Mouse (Mus musculus) cerebellum, adult 2 months (tissue): ENCODE measurements around the gene Ttc30a1. TPM values are rescaled to one million over a fixed set of nuclear protein-coding genes. Genes with fewer than 3 reads are reported as not detected.
A peak's percentile ranks its signal among the peaks of the same experiment; 100 is the strongest.

Source experiments
- DNase-seq, 2 experiments: peaks; one replicate each; pipeline ENCODE4 v3.0.0; 2021
- H3K27ac ChIP-seq: fragments of 200-500 bp; 2 replicates; pipeline ENCODE4 v1.5.1; 2012; ENCODE audit warnings: low read length, control low read depth, inconsistent platforms; ENCODE audit not compliant: insufficient read depth
- H3K27me3 ChIP-seq: fragments of 200-500 bp; 2 replicates; pipeline ENCODE4 v1.6.1; 2012; ENCODE audit warnings: inconsistent platforms, mild to moderate bottlenecking, low read length, moderate library complexity; ENCODE audit not compliant: control insufficient read depth, insufficient read depth
- H3K4me1 ChIP-seq: fragments of 200-500 bp; 2 replicates; pipeline ENCODE4 v1.6.1; 2011; ENCODE audit warnings: low read length; ENCODE audit not compliant: control insufficient read depth, insufficient read depth
- H3K4me3 ChIP-seq: fragments of 200-500 bp; replicated peaks from 2 replicates; pipeline ENCODE3; 2011; ENCODE audit warnings: mild to moderate bottlenecking, low read depth, low read length, control low read depth; ENCODE audit not compliant: insufficient read depth
- CTCF ChIP-seq: fragments of 200-500 bp; IDR thresholded peaks from 2 replicates; pipeline ENCODE4 v1.5.1; 2011; ENCODE audit warnings: low read depth, mild to moderate bottlenecking, control low read depth, low read length, moderate library complexity, borderline replicate concordance; ENCODE audit not compliant: insufficient read depth
- POLR2A ChIP-seq: fragments of 200-500 bp; IDR thresholded peaks from 2 replicates; pipeline ENCODE4 v1.6.1; 2011; ENCODE audit warnings: low read length, control low read depth, borderline replicate concordance; ENCODE audit not compliant: insufficient read depth
- WGBS: fragments of 180-500 bp; shearing (Covaris S2); methylation state at CpG from one replicate; pipeline ENCODE4 v1.1.7; 2018; 5-methylcytosine and 5-hydroxymethylcytosine counted together
- polyA plus RNA-seq: library from polyadenylated mRNA; depleted of rRNA; stranded (reverse); fragments of >200 nt; gene quantifications from 2 replicates; pipeline ENCODE4 v1.2.3, GENCODE M21; 2012

Gene Ttc30a1
- polyA plus RNA-seq, 1 experiment = 3.3 TPM

DNA sequence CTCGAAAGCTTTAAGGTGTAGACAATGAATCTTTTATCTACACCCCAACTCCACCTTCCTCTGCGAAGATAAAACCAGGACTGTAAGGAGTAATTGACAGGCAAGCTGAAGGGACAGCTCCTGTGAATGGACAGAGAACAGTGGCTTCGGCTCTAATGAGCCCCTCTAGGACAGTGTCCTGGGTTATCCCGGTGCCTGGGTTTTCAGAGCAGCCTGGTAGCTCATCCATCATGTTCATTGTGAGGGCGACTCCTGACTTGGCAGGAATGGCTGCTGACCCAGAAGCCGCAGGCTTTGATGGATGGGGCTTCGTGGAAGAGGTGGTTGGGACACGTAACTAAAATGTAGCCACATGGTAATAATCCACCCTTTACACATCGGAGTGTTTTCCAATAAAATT, 21.1 kb upstream of the Ttc30a1 start:
- 90% methylated on average over 9 of the region's 9 CpGs for WGBS
- no peak for DNase-seq
- H3K4me3 ChIP-seq = no peak overlapping the region
- TF ChIP-seq CTCF (no peak), POLR2A (no peak)
- H3K27ac ChIP-seq = no peak overlapping the region
- no peaks in the 10 kb centered on the region for H3K27me3 ChIP-seq
- peaks cover 4% of the 10 kb centered on the region for H3K4me1 ChIP-seq

- H3K27me3 ChIP-seq = no peaks in the 10 kb centered on the region
- DNase-seq = peak; percentile 30 to 49
- no peak overlapping the region for H3K4me3 ChIP-seq
- 50% methylated on average over 8 of the region's 8 CpGs for WGBS
- peaks cover 8% of the 10 kb centered on the region for H3K4me1 ChIP-seq
- TF ChIP-seq POLR2A = no peak
- TF ChIP-seq CTCF = peak; percentile 72
- H3K27ac ChIP-seq = no peak overlapping the region
These were observed 19.6 kb upstream of the Ttc30a1 start for GRCm38 (mm10) chr2:76001392-76001791.

GRCm38 (mm10) chr2:75999636-76000035, 17.9 kb upstream of the Ttc30a1 start:
- 79% methylated on average over 12 of the region's 12 CpGs for WGBS
- Histone ChIP-seq H3K4me1 (peaks cover 8% of the 10 kb centered on the region), H3K27ac (no peak overlapping the region), H3K4me3 (no peak overlapping the region), H3K27me3 (no peaks in the 10 kb centered on the region)
- DNase-seq = no peak
- TF ChIP-seq POLR2A = no peak
- TF ChIP-seq CTCF = no peak

- peak; percentile 42 to 69 for DNase-seq
- Histone ChIP-seq H3K27me3 (no peaks in the 10 kb centered on the region), H3K4me3 (no peak overlapping the region), H3K4me1 (peaks cover 8% of the 10 kb centered on the region), H3K27ac (no peak overlapping the region)
- TF ChIP-seq CTCF (no peak), POLR2A (no peak)
- 8% methylated on average over 8 of the region's 8 CpGs for WGBS
These were observed 16.9 kb upstream of the Ttc30a1 start for GRCm38 (mm10) chr2:75998692-75999091.

DNA sequence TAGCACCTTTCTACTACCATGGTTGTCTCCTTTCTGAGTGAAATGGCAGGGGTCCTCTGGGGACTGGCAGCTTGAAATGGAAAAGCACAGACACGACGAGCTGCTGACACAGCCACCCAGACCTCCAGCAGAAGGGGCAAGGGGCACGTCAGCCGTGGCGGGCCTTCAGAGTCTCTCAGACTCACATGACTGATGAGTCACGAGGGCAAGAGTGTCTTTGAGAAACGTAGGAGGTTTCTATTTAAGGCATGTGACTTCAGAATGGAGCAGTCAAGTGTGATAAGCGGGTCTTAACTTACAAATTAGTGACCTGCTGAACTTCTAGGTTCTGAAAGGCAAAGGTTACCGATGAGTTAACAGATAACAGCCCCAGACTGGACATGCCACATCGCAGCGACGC, 16.0 kb upstream of the Ttc30a1 start:
- WGBS = 85% methylated on average over 12 of the region's 12 CpGs
- no peaks in the 10 kb centered on the region for H3K27me3 ChIP-seq

GRCm38 (mm10) chr2:75994841-75995240, 13.1 kb upstream of the Ttc30a1 start:
- 96% methylated on average over 11 of the region's 11 CpGs for WGBS
- Histone ChIP-seq H3K27me3 (no peaks in the 10 kb centered on the region), H3K27ac (no peak overlapping the region), H3K4me1 (peaks cover 8% of the 10 kb centered on the region), H3K4me3 (no peak overlapping the region)
- DNase-seq = no peak
- TF ChIP-seq CTCF (no peak), POLR2A (no peak)

More for the DNA sequence above, 16.0 kb upstream of the Ttc30a1 start:
- Histone ChIP-seq H3K27ac (no peak overlapping the region), H3K4me3 (no peak overlapping the region), H3K4me1 (peaks cover 8% of the 10 kb centered on the region)
- TF ChIP-seq CTCF (no peak), POLR2A (no peak)
- no peak for DNase-seq

DNA sequence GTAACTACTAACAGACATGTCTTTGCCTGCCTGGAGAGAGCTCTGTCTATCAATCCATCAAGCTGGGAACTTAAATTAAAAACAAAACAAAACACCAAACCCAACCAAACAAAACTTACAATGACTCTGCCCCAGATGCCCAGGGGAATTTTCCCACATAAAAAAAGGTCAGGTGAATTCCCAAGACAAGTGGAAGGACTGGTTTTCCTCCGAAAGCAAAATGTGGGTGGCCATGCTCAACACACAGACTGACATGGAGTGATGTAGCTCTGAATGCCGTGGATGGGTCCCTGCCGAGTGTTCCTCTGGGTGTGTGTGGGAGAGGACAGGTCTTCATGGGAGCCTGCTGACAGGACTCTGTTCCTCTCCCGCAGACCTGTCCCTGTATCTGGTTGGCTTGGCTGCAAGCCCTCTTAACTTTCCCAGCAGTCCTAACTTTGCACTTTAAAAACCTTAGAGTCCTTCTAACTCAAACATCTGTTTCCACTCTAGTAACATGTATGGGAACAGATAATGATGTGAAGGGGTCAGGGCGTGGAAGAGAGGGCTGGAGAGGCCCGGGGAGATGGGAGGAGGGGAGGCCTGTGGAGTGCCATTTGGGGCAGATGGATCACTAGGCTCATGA, 9.9 kb upstream of the Ttc30a1 start:
- no peaks in the 10 kb centered on the region for H3K4me1 ChIP-seq
- no peak overlapping the region for H3K4me3 ChIP-seq
- no peak for DNase-seq
- no peak overlapping the region for H3K27ac ChIP-seq
- TF ChIP-seq CTCF = no peak
- TF ChIP-seq POLR2A = no peak
- H3K27me3 ChIP-seq = no peaks in the 10 kb centered on the region
- 66% methylated on average over 6 of the region's 6 CpGs for WGBS

DNA sequence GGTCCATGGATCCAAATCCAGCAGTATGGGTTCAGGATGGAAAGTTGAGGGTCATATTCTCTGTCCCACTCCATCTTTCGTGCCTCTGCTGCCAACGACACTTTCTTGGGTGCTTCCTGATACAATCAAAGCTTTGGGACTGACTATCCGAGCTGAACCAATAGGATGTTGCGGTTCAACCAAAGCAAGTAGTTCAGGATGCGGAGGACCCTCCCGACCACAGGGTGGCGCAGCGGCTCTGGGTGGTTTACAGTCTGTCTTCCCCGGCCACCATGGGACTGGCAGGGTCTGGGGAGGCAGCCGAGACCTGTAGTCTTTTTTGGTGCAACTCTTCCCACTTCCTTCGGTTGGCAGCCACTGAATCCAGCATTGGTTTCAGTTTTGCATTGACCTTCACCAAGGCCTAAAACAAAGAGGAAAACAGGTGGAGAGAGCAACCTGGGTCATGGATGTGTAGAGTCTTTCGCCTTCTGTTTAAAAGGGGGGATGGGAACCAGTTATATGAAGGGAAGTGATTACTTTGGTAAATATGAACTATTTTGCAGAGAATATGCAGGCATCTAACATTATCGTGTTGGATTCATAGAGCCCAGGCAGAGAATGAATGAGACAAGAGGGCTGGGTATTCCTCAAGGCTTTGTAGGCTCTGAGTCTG, 9.2 kb upstream of the Ttc30a1 start:
- Histone ChIP-seq H3K27me3 (no peaks in the 10 kb centered on the region), H3K27ac (no peak overlapping the region), H3K4me1 (no peaks in the 10 kb centered on the region), H3K4me3 (no peak overlapping the region)
- TF ChIP-seq CTCF (peak; percentile 52; the same call in 1 of the 2 replicates), POLR2A (no peak)
- peak; percentile 31 to 55 for DNase-seq
- 59% methylated on average over 13 of the region's 13 CpGs for WGBS
